ENCODE assay signal across 15 mouse cellular contexts in genomic region chr6:52206882-52207683, GRCm38 (mm10). TPM values are rescaled to one million over a fixed set of nuclear protein-coding genes. Genes with fewer than 3 reads are reported as not detected.
A peak's percentile ranks its signal among the peaks of the same experiment; 100 is the strongest.
DNase-seq lines count a peak whose midpoint lies in the region; ATAC-seq and TF ChIP-seq lines count a peak whose summit lies in the region.
"Had no signal": no experiment of that assay in that cellular context is flagged by ENCODE, and none has a peak within 500 bp of the region (broad histone marks: within the 10 kb centered on the region; RNA-seq: fewer than 3 reads in every experiment).

No protein-coding gene starts in this region.

- peaks cover 54% of the 10 kb centered on the region for H3K27me3 ChIP-seq in lung, embryonic 16.5 days (ENCODE audit: control insufficient read depth, insufficient read depth, low read depth, low read length)
- peaks cover 44% of the 10 kb centered on the region for H3K27me3 ChIP-seq in hindbrain, embryonic 16.5 days (replicated peaks; ENCODE audit: control insufficient read depth, insufficient read depth, low read length)
- H3K27me3 ChIP-seq in limb, embryonic 13.5 days = peaks cover 45% of the 10 kb centered on the region
- peaks cover 5% of the 10 kb centered on the region; the same call in 1 of the 2 replicates for H3K27me3 ChIP-seq in stomach, postnatal 0 days (ENCODE audit: control insufficient read depth, insufficient read depth, low read length)

- WGBS in lung, embryonic 16.5 days = 36% methylated on average over 4 of the region's 4 CpGs
- WGBS in hindbrain, embryonic 16.5 days = 5% methylated on average over 4 of the region's 4 CpGs
- 29% methylated on average over 4 of the region's 4 CpGs for WGBS in limb, embryonic 13.5 days
- 24% methylated on average over 4 of the region's 4 CpGs for WGBS in stomach, postnatal 0 days

- H3K27ac ChIP-seq in lung, embryonic 16.5 days (ENCODE audit: low read length) = peak overlapping the region; percentile 80
- H3K27ac ChIP-seq in hindbrain, embryonic 16.5 days (ENCODE audit: low read depth, low read length) = no peak overlapping the region
- no peak overlapping the region for H3K27ac ChIP-seq in limb, embryonic 13.5 days
- H3K27ac ChIP-seq in stomach, postnatal 0 days (replicated peaks) = peak overlapping the region; percentile 49
- H3K27ac ChIP-seq: heart, embryonic 10.5 days; limb, embryonic 15.5 days; macrophage had no signal

- no peaks in the 10 kb centered on the region for H3K9me3 ChIP-seq in lung, embryonic 16.5 days (ENCODE audit: control insufficient read depth, low read length)
- no peaks in the 10 kb centered on the region for H3K9me3 ChIP-seq in hindbrain, embryonic 16.5 days (ENCODE audit: control insufficient read depth, low read length)
- no peaks in the 10 kb centered on the region for H3K9me3 ChIP-seq in limb, embryonic 13.5 days
- no peaks in the 10 kb centered on the region for H3K9me3 ChIP-seq in stomach, postnatal 0 days (ENCODE audit: control insufficient read depth, low read length)
- H3K9me3 ChIP-seq: heart, embryonic 10.5 days; limb, embryonic 15.5 days had no signal

- ATAC-seq in lung, embryonic 16.5 days (ENCODE audit: low read depth) = no peak
- no peak for ATAC-seq in hindbrain, embryonic 16.5 days
- no peak for ATAC-seq in limb, embryonic 13.5 days (ENCODE audit: low FRiP score, low read depth)
- no peak for ATAC-seq in stomach, postnatal 0 days (ENCODE audit: low FRiP score, low TSS enrichment)

- TF ChIP-seq EP300 in stomach, postnatal 0 days (optimal IDR thresholded peaks at IDR 0.05) = no peak

- TF ChIP-seq CTCF in stomach, postnatal 0 days (IDR thresholded peaks at IDR 0.05; ENCODE audit: low read depth) = no peak

- peak overlapping the region; percentile 2 for H3K9ac ChIP-seq in lung, embryonic 16.5 days (ENCODE audit: low read length)
- H3K9ac ChIP-seq in hindbrain, embryonic 16.5 days (ENCODE audit: low read depth, low read length) = no peak overlapping the region
- no peak overlapping the region; the same call in 1 of the 2 replicates for H3K9ac ChIP-seq in limb, embryonic 13.5 days
- H3K9ac ChIP-seq in stomach, postnatal 0 days (ENCODE audit: low read length) = no peak overlapping the region
- H3K9ac ChIP-seq: limb, embryonic 15.5 days had no signal

- peak overlapping the region; percentile 85 for H3K4me3 ChIP-seq in lung, embryonic 16.5 days (ENCODE audit: low read length)
- H3K4me3 ChIP-seq in hindbrain, embryonic 16.5 days (ENCODE audit: low read length) = peak overlapping the region; percentile 2; the same call in 1 of the 2 replicates
- peak overlapping the region; percentile 9; the same call in 1 of the 2 replicates for H3K4me3 ChIP-seq in limb, embryonic 13.5 days
- H3K4me3 ChIP-seq in stomach, postnatal 0 days (ENCODE audit: low read depth, low read length) = peak overlapping the region; percentile 1; the same call in 1 of the 2 replicates
- H3K4me3 ChIP-seq: erythroblast, embryonic 14.5 days had no signal

- H3K4me2 ChIP-seq in lung, embryonic 16.5 days (ENCODE audit: low read depth, low read length) = peak overlapping the region; percentile 73
- H3K4me2 ChIP-seq in hindbrain, embryonic 16.5 days (ENCODE audit: low read length) = peak overlapping the region; percentile 47
- H3K4me2 ChIP-seq in limb, embryonic 13.5 days (replicated peaks) = peak overlapping the region; percentile 90
- peak overlapping the region; percentile 76 for H3K4me2 ChIP-seq in stomach, postnatal 0 days (replicated peaks; ENCODE audit: low read depth)

- no peaks in the 10 kb centered on the region for H3K36me3 ChIP-seq in lung, embryonic 16.5 days (ENCODE audit: control insufficient read depth, insufficient read depth, low read length)
- H3K36me3 ChIP-seq in hindbrain, embryonic 16.5 days (ENCODE audit: control insufficient read depth, insufficient read depth, low read length) = no peaks in the 10 kb centered on the region
- peaks cover 24% of the 10 kb centered on the region for H3K36me3 ChIP-seq in limb, embryonic 13.5 days
- H3K36me3 ChIP-seq in stomach, postnatal 0 days (ENCODE audit: control insufficient read depth, insufficient read depth, low read length) = no peaks in the 10 kb centered on the region
- H3K36me3 ChIP-seq: heart, embryonic 10.5 days had no signal

- DNase-seq in lung, postnatal 4 days = no peak
- DNase-seq in stomach, postnatal 0 days (ENCODE audit: low spot score) = no peak
- DNase-seq in adrenal gland, adult 2 months = no peak
- DNase-seq in spleen, postnatal 4 days (ENCODE audit: low spot score in 2 of 2) = no peak
- DNase-seq: layer of hippocampus, adult 9-11 months had no signal

- no peaks in the 10 kb centered on the region for H3K4me1 ChIP-seq in lung, embryonic 16.5 days (replicated peaks; ENCODE audit: control insufficient read depth, insufficient read depth, low read length)
- H3K4me1 ChIP-seq in hindbrain, embryonic 16.5 days (ENCODE audit: control insufficient read depth, insufficient read depth, low read depth, low read length) = no peaks in the 10 kb centered on the region; the same call in 1 of the 2 replicates
- H3K4me1 ChIP-seq in limb, embryonic 13.5 days = peaks cover 86% of the 10 kb centered on the region
- no peaks in the 10 kb centered on the region for H3K4me1 ChIP-seq in stomach, postnatal 0 days (replicated peaks; ENCODE audit: control insufficient read depth, insufficient read depth)

RNA-seq across cellular contexts. Expression of gene Hoxa6, which starts 1.4 kb away (rescaled TPM):
- polyA plus RNA-seq in lung, embryonic 16.5 days (2015; fragmentation: Nextera tagmentation; extraction: Ambion mirVana) = 2.0 and 2.2 TPM in 2 replicates
- 9.4 and 9.9 TPM in 2 replicates for polyA plus RNA-seq in hindbrain, embryonic 16.5 days (2015; fragmentation: Nextera tagmentation; extraction: Ambion mirVana)
- polyA plus RNA-seq in limb, embryonic 13.5 days (2015; fragmentation: Nextera tagmentation; extraction: Ambion mirVana) = 0.97 and 1.2 TPM in 2 replicates
- polyA plus RNA-seq in stomach, postnatal 0 days (2015; fragmentation: Nextera tagmentation; extraction: Ambion mirVana) = 0.33 and 0.80 TPM in 2 replicates
- total RNA-seq in adrenal gland, adult 2 months (2021) = 1 to 10 TPM; 1.9 to 4.5 TPM
- 3.6 and 3.8 TPM in 2 replicates for polyA plus RNA-seq in adrenal gland, adult 2 months (2012; rRNA removed)
- total RNA-seq: monocyte, adult 5-6 weeks had no signal
- polyA plus RNA-seq: erythroblast, embryonic 14.5 days; macrophage had no signal

RNA-seq across cellular contexts. Expression of gene Hoxa5, which starts 2.7 kb away (rescaled TPM):
- 32.3 and 36.3 TPM in 2 replicates for polyA plus RNA-seq in lung, embryonic 16.5 days (2015; fragmentation: Nextera tagmentation; extraction: Ambion mirVana)
- polyA plus RNA-seq in hindbrain, embryonic 16.5 days (2015; fragmentation: Nextera tagmentation; extraction: Ambion mirVana) = 85.9 and 106 TPM in 2 replicates
- polyA plus RNA-seq in limb, embryonic 13.5 days (2015; fragmentation: Nextera tagmentation; extraction: Ambion mirVana) = 4.8 and 5.3 TPM in 2 replicates
- 8.4 and 8.9 TPM in 2 replicates for polyA plus RNA-seq in stomach, postnatal 0 days (2015; fragmentation: Nextera tagmentation; extraction: Ambion mirVana)
- 10 to 100 TPM; 13.6 to 22.8 TPM for total RNA-seq in adrenal gland, adult 2 months (2021)
- 12.9 and 16.3 TPM in 2 replicates for polyA plus RNA-seq in adrenal gland, adult 2 months (2012; rRNA removed)
- total RNA-seq: monocyte, adult 5-6 weeks had no signal
- polyA plus RNA-seq: erythroblast, embryonic 14.5 days had no signal

RNA-seq across cellular contexts. Expression of gene Hoxa3, which starts 6.1 kb away (rescaled TPM):
- 6.6 and 7.6 TPM in 2 replicates for polyA plus RNA-seq in lung, embryonic 16.5 days (2015; fragmentation: Nextera tagmentation; extraction: Ambion mirVana)
- 12.9 and 13.9 TPM in 2 replicates for polyA plus RNA-seq in hindbrain, embryonic 16.5 days (2015; fragmentation: Nextera tagmentation; extraction: Ambion mirVana)
- polyA plus RNA-seq in limb, embryonic 13.5 days (2015; fragmentation: Nextera tagmentation; extraction: Ambion mirVana) = 5.9 and 6.3 TPM in 2 replicates
- polyA plus RNA-seq in stomach, postnatal 0 days (2015; fragmentation: Nextera tagmentation; extraction: Ambion mirVana) = 2.8 and 2.9 TPM in 2 replicates
- 1 to 10 TPM; 2.7 to 5.4 TPM for total RNA-seq in adrenal gland, adult 2 months (2021)
- polyA plus RNA-seq in adrenal gland, adult 2 months (2012; rRNA removed) = 6.8 and 8.1 TPM in 2 replicates
- total RNA-seq: monocyte, adult 5-6 weeks had no signal
- polyA plus RNA-seq: erythroblast, embryonic 14.5 days had no signal

RNA-seq across cellular contexts. Expression of gene Gm28308, which starts 6.1 kb away (rescaled TPM):
- not detected in 2 replicates for polyA plus RNA-seq in lung, embryonic 16.5 days (2015; fragmentation: Nextera tagmentation; extraction: Ambion mirVana)
- not detected in 2 replicates for polyA plus RNA-seq in hindbrain, embryonic 16.5 days (2015; fragmentation: Nextera tagmentation; extraction: Ambion mirVana)
- polyA plus RNA-seq in limb, embryonic 13.5 days (2015; fragmentation: Nextera tagmentation; extraction: Ambion mirVana) = 0.29 TPM in 1 of 2 replicates, not detected in the other
- polyA plus RNA-seq in stomach, postnatal 0 days (2015; fragmentation: Nextera tagmentation; extraction: Ambion mirVana) = 0.21 TPM in 1 of 2 replicates, not detected in the other
- 1 to 10 TPM in 1 of 2 experiments, not detected in 1; 1.0 TPM for total RNA-seq in adrenal gland, adult 2 months (2021)
- polyA plus RNA-seq in adrenal gland, adult 2 months (2012; rRNA removed) = 1.9 and 2.5 TPM in 2 replicates
- total RNA-seq: CH12.LX; hematopoietic stem cell, adult 5-6 weeks had no signal
- polyA plus RNA-seq: erythroblast, embryonic 14.5 days; heart, embryonic 10.5 days; macrophage had no signal

RNA-seq across cellular contexts. Expression of gene Hoxa7, which starts 14.6 kb away (rescaled TPM):
- 5.8 and 6.9 TPM in 2 replicates for polyA plus RNA-seq in lung, embryonic 16.5 days (2015; fragmentation: Nextera tagmentation; extraction: Ambion mirVana)
- polyA plus RNA-seq in hindbrain, embryonic 16.5 days (2015; fragmentation: Nextera tagmentation; extraction: Ambion mirVana) = 9.0 and 21.1 TPM in 2 replicates
- 11.8 and 13.1 TPM in 2 replicates for polyA plus RNA-seq in limb, embryonic 13.5 days (2015; fragmentation: Nextera tagmentation; extraction: Ambion mirVana)
- 8.1 and 8.5 TPM in 2 replicates for polyA plus RNA-seq in stomach, postnatal 0 days (2015; fragmentation: Nextera tagmentation; extraction: Ambion mirVana)
- total RNA-seq in adrenal gland, adult 2 months (2021) = 10 to 100 TPM; 15.3 to 30.3 TPM
- polyA plus RNA-seq in adrenal gland, adult 2 months (2012; rRNA removed) = 21.3 and 26.8 TPM in 2 replicates
- total RNA-seq: monocyte, adult 5-6 weeks had no signal

Comparison
In these comparisons a context has a peak if more than half of its experiments do, and no peak if none do; other contexts are left out.
1. H3K27ac ChIP-seq: peak in lung, embryonic 16.5 days (single experiment) and stomach, postnatal 0 days (single experiment); none in hindbrain, embryonic 16.5 days (single experiment) and limb, embryonic 13.5 days (single experiment).
2. H3K4me3 ChIP-seq: peak in every context shown above with its lines; median percentile 85 in lung, embryonic 16.5 days; 9 in limb, embryonic 13.5 days; 2 in hindbrain, embryonic 16.5 days; 1 in stomach, postnatal 0 days.
3. Peak in every context shown above with its lines, with median percentiles within 50 percentile points of each other: H3K4me2 ChIP-seq.